Mouse (Mus musculus) thymus, adult 2 months (tissue): ENCODE data around the gene Naif1. TPM values are rescaled to one million over a fixed set of nuclear protein-coding genes. Genes with fewer than 3 reads are reported as not detected.

Source experiments
- DNase-seq: peaks from one replicate; pipeline ENCODE4 v3.0.0; 2021
- H3K27ac ChIP-seq: fragments of 200-500 bp; 2 replicates; pipeline ENCODE4 v1.5.1; 2012; ENCODE audit warnings: low read length, control low read depth; ENCODE audit not compliant: control insufficient read depth, insufficient read depth
- H3K27me3 ChIP-seq: fragments of 200-500 bp; 2 replicates; pipeline ENCODE4 v1.6.1; 2012; ENCODE audit warnings: mild to moderate bottlenecking, low read length, moderate library complexity, mixed read lengths; ENCODE audit not compliant: control insufficient read depth, insufficient read depth
- H3K36me3 ChIP-seq: fragments of 200-500 bp; 2 replicates; pipeline ENCODE4 v1.6.1; 2012; ENCODE audit warnings: mild to moderate bottlenecking, low read length, moderate library complexity; ENCODE audit not compliant: control insufficient read depth, insufficient read depth
- H3K4me1 ChIP-seq: fragments of 200-500 bp; replicated peaks from 2 replicates; pipeline ENCODE4 v1.6.1; 2012; ENCODE audit warnings: low read length; ENCODE audit not compliant: control insufficient read depth, insufficient read depth
- H3K4me3 ChIP-seq: fragments of 200-500 bp; 2 replicates; pipeline ENCODE4 v1.5.1; 2012; ENCODE audit warnings: mild to moderate bottlenecking, low read length, control low read depth, moderate library complexity; ENCODE audit not compliant: control insufficient read depth, insufficient read depth
- CTCF ChIP-seq: fragments of 200-500 bp; IDR thresholded peaks from 2 replicates; pipeline ENCODE4 v1.5.1; 2012; ENCODE audit warnings: mild to moderate bottlenecking, control low read depth, low read length, moderate library complexity, borderline replicate concordance; ENCODE audit not compliant: control insufficient read depth, poor library complexity, insufficient read depth; ENCODE audit errors: extremely low read depth
- POLR2A ChIP-seq: fragments of 200-500 bp; IDR thresholded peaks from 2 replicates; pipeline ENCODE4 v1.6.1; 2012; ENCODE audit warnings: mild to moderate bottlenecking, low read length, control low read depth, moderate library complexity; ENCODE audit not compliant: control insufficient read depth, poor library complexity, insufficient read depth; ENCODE audit errors: extremely low read depth
- WGBS: fragments of 180-500 bp; shearing (Covaris S2); methylation state at CpG from one replicate; pipeline ENCODE4 v1.1.7; 2018; 5-methylcytosine and 5-hydroxymethylcytosine counted together
- polyA plus RNA-seq: library from polyadenylated mRNA; depleted of rRNA; stranded (reverse); fragments of >200 nt; gene quantifications from 2 replicates; pipeline ENCODE4 v1.2.3, GENCODE M21; 2012

Naif1 gene
- polyA plus RNA-seq, 1 experiment: 8.8 TPM

DNA sequence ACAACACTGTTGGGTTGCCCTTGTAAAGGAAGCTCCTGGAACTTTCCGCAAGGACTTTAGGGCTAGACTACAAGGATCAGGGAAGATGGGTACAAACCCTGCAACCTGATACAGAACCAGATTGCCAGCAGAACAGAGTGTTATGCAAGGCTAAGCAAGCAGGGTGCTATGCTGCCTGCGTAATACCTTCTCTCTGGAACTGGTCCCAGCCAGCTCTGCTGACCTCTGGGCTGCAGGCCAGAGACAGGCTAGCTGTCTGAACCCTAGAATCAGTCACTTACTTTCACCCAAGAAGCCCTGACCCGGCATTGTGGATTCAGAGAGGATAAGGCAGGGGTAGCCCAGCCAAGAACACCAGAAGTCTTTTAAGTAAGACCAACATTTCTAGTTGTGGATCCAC lies 30.9 kb upstream of the Naif1 start:
- Histone ChIP-seq H3K27ac (no peak overlapping the region), H3K27me3 (no peaks in the 10 kb centered on the region), H3K4me3 (no peak overlapping the region), H3K36me3 (peaks cover 53% of the 10 kb centered on the region), H3K4me1 (peaks cover 11% of the 10 kb centered on the region)
- TF ChIP-seq POLR2A: no peak
- no peak for TF ChIP-seq CTCF
- 94% methylated on average over 3 of the region's 3 CpGs for WGBS
- no peak for DNase-seq

DNA sequence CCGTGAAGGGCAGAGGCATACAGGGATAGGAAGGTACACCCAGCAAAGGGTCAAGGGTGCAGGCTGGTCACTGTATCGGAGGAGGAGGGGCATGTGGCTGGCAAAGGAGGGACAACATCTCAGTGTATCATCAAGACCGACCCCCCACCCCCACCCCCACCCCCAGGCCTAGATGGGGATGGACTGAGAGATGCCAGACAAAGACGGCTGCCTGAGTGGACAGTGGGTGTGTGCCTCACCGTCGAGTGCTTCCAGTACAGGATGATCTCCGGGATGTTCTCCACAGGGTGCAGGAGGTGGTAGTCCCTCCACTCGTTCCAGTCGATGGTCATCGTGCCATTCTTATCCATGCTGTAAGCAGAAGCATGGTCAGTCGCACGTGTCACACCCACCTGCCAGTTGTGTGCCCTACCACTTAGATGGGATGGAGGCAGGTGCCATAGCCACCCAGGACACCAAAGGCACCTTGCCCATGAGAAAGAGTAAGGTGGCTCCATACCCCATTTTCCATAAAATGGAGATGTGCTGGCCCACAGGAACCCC lies 30.1 kb upstream of the Naif1 start:
- peaks cover 49% of the 10 kb centered on the region for H3K36me3 ChIP-seq
- DNase-seq: no peak

DNA sequence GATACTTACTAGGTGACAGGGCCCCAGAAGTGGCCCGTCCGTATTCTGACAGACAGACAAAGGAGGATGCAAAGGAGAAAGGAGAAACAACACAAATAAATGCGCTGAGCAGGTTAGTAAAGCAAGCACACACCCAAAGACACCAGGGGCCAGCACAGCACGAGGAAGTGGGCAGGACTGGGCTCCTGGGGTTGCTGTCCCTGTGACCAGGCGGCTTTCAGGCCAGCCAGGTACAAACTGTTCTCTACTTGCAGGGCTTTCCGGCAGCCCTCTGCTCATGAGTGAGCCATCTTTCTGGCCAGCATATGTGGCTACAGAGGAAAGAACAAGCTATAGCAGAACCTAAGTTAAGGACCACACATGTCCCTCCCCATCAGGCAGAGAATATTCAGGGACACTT lies 29.6 kb upstream of the Naif1 start:
- DNase-seq: no peak
- Histone ChIP-seq H3K4me3 (no peak overlapping the region), H3K27ac (no peak overlapping the region), H3K27me3 (no peaks in the 10 kb centered on the region), H3K36me3 (peaks cover 45% of the 10 kb centered on the region), H3K4me1 (peaks cover 11% of the 10 kb centered on the region)
- TF ChIP-seq POLR2A (no peak), CTCF (no peak)
- WGBS: 96% methylated on average over 6 of the region's 6 CpGs

More for the DNA sequence above, 30.1 kb upstream of the Naif1 start:
- 95% methylated on average over 12 of the region's 12 CpGs for WGBS
- H3K4me1 ChIP-seq: peaks cover 11% of the 10 kb centered on the region
- no peaks in the 10 kb centered on the region for H3K27me3 ChIP-seq
- H3K27ac ChIP-seq: no peak overlapping the region
- TF ChIP-seq POLR2A: no peak
- no peak for TF ChIP-seq CTCF
- H3K4me3 ChIP-seq: no peak overlapping the region

DNA sequence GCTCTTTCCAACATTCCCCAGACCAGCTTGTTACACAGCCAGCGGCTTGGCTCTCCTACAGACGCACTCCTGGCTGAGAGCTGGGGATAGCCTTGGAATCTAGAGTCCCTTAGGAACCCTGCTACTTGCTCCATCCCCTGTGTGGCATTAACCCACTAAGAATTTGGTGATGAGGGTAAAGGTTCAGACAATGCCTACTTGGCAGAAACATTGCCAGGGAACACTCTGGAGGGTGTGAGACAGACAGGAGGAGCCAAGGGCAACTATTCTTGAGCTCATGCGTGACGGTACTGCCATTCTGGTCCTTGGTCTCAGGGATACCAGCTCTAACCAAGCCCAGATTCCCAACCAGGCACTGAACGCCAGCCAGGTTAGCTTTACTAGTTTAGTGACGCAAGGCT lies 28.4 kb upstream of the Naif1 start:
- TF ChIP-seq CTCF: no peak
- TF ChIP-seq POLR2A: no peak
- Histone ChIP-seq H3K4me3 (no peak overlapping the region), H3K27me3 (no peaks in the 10 kb centered on the region), H3K4me1 (peaks cover 11% of the 10 kb centered on the region), H3K27ac (no peak overlapping the region), H3K36me3 (peaks cover 34% of the 10 kb centered on the region)
- no peak for DNase-seq
- WGBS: 96% methylated on average over 6 of the region's 6 CpGs

DNA sequence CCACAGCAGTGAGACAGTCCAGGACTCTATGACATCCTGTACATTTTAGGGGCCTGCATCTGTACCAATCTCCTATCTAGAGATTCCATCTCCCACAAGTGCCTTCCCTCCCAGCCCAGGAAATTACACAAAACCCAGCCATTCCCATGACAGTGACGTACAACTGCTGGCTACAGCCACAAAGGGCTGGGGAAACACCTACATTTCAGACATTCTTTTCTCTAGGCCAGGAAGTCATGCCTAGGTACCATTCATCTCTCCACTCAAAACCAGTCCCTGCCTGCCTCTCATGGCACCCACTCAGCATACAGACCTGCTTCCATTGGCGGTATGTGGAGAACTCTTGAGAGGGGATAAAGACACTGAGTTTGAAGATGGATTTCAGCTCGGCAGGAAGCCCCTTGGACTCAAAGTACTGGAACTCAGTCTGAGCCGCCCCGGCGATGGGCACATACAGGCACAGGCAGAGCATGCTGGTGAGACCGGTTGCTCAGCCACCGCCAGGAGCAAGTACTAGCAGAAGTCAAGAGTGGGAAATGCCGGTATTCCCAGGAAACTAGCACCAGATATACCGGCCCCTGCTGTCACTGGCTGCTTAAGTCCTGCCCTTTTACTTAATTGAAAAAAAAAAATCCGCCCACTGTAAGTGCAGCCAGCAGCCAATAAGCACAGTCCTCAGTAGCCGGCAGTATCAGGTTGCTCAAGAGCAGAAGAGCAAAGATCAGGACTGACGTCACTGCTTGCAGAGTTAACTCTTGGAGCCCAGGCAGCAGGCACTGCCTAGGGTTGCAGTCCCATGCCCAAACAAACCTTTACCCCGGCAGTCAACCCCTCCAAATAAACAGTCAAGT lies 26.6 kb upstream of the Naif1 start:
- 58% methylated on average over 14 of the region's 14 CpGs for WGBS
- Histone ChIP-seq H3K4me1 (peaks cover 14% of the 10 kb centered on the region), H3K27me3 (no peaks in the 10 kb centered on the region), H3K36me3 (peaks cover 15% of the 10 kb centered on the region), H3K27ac (peak overlapping the region; percentile 20; the same call in 1 of the 2 replicates), H3K4me3 (no peak overlapping the region)
- TF ChIP-seq POLR2A (no peak), CTCF (no peak)
- no peak for DNase-seq

DNA sequence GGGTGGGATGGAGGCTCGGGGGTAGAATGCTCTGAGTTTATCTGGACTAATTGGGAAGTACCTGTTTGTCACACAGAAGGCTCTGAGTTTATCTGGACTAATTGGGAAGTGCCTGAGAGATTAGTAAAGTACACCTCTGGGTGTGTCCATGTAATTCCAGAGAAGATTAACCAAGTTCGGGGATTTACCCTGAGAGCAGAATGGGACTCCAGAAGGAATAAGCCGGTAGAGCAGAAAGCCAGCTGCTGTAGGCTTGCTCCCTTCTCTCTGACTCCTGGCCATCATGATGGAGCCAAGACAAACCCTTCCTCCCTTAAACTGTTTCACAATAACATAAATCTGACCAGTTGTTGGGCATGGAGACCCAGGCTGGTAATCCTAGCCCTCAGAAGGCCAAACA lies 25.5 kb upstream of the Naif1 start:
- Histone ChIP-seq H3K27me3 (no peaks in the 10 kb centered on the region), H3K36me3 (peaks cover 4% of the 10 kb centered on the region), H3K27ac (no peak overlapping the region), H3K4me3 (no peak overlapping the region), H3K4me1 (peaks cover 14% of the 10 kb centered on the region)
- WGBS: 91% methylated on average over 3 of the region's 3 CpGs
- no peak for DNase-seq
- TF ChIP-seq POLR2A: no peak
- TF ChIP-seq CTCF: no peak

DNA sequence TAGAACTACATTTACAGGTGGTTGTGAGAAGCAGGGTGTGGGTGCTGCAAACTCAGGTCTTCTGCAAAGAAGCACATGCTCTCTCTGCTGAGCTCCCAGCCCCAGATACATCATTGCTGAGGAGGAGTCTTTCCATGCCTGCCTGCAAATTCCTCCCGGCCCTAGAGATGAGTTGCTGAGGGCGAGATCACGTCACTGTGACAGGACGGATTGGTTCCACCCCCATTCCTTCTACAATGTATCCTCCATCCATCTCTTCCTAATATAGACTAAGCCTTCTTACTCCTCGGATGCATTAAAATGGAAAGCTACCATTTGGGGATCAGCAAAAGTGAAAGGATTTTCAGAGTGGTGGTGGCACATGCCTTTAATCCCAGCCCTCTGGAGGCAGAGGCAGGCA lies 24.7 kb upstream of the Naif1 start:
- Histone ChIP-seq H3K4me1 (peaks cover 14% of the 10 kb centered on the region), H3K27ac (no peak overlapping the region), H3K4me3 (no peak overlapping the region), H3K27me3 (no peaks in the 10 kb centered on the region), H3K36me3 (no peaks in the 10 kb centered on the region)
- TF ChIP-seq CTCF (no peak), POLR2A (no peak)
- 91% methylated on average over 5 of the region's 5 CpGs for WGBS
- DNase-seq: no peak
